Mouse (Mus musculus): ENCODE data around the gene Bola1.

GRCm38 (mm10) chr3:96147950-96148349, 71.6 kb downstream of the Bola1 start:
- TF ChIP-seq CTCF (IDR thresholded peaks at IDR 0.05; ENCODE audit: low read depth) (peak; percentile 89), EP300 (optimal IDR thresholded peaks at IDR 0.05) (no peak)

All from stomach, postnatal 0 days (tissue).